Mouse (Mus musculus): ENCODE data around the gene Egln2. TPM values are rescaled to one million over a fixed set of nuclear protein-coding genes. Genes with fewer than 3 reads are reported as not detected.
A peak's percentile ranks its signal among the peaks of the same experiment; 100 is the strongest.

The Egln2 gene
- polyA plus RNA-seq, 1 experiment from 2014 or later: 59.5 TPM

DNA sequence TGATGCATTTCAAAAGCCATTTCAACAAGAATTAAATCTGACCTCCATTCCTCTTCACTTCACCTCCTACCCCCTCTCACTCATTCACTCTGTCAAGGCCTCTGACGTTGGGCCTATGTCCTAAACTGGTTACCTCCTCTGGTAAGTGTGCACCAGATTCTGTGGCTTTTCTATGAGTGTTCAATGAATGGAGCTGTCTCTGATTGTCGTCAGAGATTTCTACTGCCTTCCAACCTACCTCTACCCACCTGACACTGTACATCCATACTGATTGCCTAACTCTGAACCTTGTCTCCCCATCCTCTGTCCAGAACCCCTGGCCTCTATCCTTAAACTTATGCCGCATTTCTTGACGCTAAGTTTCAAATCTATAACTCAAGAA lies 11.3 kb upstream of the Egln2 start:
- DNase-seq (ENCODE audit: low spot score): no peak

DNA sequence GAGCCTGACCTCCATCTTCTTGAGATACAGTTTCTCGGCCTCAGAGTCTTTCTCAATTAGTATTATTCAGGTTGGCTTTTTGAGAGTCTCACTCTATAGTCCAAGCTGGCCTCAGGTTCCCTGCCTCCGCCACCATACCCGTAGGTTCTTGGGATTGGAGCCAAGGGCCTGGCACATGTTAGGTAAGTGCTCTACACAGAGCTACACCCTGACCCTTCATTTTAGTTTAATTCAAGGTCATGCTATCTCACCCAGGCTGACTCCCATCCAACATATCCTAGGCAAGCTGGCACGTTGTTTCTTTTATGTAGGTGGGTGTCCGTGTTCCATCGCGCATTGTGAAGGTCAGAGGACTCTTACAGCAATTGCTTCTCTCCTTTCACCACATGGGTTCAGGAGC lies 8.3 kb upstream of the Egln2 start:
- DNase-seq (ENCODE audit: low spot score): no peak

DNA sequence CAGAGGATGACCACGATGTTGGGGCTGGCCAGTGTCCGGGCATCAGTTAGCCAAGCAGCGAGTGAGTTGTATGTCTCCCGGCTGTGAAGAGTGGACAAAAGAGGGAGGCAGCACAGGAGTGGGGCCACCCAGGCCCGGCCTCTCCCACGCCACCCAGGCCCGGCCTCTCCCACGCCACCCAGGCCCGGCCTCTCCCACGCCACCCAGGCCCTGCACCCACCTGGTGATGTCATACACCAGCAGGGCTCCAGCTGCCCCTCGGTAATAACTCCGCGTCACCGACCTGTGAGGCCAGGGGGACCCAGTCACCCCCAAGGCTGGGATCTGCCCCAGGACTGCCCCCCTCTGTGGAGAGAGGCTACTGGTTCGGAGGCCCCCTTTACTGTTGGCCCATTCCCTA lies 7.9 kb upstream of the Egln2 start:
- DNase-seq (ENCODE audit: low spot score): no peak

DNA sequence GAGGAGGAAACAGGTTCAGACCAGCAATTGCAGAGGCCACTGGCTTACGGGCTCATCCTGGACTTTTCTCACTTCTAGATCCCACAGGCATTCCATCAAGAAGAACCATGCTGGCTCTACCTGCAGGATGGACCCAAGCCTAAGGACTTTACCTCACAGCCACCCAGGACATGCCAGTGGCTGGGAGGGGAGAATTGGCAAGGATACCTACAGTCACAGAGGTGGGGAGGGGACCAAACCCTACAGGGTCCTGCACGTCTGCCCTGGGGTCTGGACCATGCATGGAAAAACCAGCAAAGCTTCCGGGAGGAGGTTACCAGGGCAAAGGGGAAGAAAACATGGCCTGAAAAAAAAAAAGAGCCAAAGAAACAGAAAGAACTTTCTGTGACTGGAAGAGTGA lies 4.4 kb upstream of the Egln2 start:
- DNase-seq (ENCODE audit: low spot score): no peak

DNA sequence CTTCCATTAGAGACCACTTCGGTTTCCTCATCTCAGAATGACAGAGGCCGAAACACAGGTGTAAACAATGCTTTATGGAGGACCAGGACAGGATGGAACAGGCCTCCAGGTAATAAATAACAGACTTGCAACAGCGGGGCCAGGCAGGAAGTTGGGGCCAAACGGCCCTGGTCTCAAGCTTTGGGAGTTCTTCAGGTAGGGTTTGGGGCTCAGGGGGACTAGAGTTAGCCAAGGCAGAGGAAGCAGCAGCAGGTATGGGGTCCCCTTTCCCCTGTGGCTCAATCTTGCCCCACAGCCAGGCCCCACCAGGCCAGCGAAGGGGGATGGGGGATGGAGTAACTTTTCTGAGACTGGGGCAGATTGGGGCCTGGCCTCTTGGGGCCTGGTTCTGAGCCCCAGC lies 1.8 kb upstream of the Egln2 start:
- no peak for DNase-seq (ENCODE audit: low spot score)

DNA sequence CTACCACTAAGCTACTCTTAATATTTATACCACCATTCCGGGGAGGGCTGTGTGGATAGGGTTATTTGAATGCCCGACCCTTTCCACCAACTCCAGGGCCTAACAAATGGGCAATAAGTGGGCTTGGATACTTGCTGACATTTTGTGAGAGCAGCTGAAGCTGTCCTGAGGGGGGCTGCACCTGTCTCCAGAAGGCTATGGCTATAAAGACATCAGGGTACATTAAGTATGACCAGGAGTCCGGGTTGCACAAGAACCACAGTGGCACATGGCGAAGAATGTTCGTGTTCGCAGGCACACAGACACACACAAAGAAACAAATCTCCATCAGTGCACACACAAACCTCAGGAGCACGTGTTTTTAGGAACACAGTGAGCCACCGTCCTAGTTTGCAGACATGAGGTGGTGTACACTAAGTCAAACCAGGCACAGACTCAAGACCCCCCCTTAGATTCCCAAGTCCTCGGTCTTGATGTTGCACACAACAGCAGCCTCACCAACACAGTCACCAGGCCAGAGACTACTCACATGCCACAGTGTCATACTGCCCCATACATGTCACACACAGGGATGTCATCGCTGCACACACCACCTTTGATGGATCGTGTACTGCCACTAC lies 983 bp upstream of the Egln2 start:
- no peak for DNase-seq (ENCODE audit: low spot score)

DNA sequence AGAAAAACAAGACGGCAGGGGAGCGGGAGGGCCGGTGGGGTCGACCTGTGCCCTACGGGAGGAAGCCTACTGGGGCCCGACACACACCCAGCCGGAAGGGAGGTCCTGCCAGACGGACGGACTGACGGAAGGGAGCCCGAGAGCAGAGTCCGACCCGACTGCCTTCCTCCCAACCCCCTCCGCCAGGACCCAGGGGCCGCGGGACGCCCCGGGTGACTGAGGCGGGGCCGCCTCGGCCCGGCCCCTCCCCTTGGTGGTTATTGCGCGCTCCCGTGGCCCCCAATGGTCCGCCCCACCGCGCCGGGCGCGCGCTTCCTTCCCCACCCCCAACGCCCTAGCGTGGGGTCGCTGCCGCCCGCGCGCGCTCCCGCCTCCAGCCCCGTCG lies 381 bp downstream of the Egln2 start:
- DNase-seq (ENCODE audit: low spot score): peak; percentile 87

DNA sequence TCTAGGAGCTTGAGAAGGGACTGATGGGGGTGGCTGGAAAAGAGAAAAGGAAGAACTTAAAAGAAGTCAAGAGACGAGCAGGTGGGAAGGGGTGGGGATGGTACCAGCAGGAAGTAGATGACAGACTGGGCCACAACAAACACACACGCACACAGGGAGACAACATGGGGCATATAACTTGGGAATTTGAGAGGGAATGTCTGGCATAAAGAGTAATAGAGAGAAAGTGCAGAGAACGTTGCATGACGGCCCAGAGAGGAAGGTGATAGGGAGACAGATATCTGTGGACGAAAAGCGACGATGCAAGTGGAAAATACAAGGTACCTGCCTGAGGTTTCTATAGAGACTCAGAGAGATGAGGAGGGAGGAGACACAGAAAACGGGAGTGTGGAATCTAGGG lies 906 bp downstream of the Egln2 start:
- DNase-seq (ENCODE audit: low spot score): peak; percentile 34

DNA sequence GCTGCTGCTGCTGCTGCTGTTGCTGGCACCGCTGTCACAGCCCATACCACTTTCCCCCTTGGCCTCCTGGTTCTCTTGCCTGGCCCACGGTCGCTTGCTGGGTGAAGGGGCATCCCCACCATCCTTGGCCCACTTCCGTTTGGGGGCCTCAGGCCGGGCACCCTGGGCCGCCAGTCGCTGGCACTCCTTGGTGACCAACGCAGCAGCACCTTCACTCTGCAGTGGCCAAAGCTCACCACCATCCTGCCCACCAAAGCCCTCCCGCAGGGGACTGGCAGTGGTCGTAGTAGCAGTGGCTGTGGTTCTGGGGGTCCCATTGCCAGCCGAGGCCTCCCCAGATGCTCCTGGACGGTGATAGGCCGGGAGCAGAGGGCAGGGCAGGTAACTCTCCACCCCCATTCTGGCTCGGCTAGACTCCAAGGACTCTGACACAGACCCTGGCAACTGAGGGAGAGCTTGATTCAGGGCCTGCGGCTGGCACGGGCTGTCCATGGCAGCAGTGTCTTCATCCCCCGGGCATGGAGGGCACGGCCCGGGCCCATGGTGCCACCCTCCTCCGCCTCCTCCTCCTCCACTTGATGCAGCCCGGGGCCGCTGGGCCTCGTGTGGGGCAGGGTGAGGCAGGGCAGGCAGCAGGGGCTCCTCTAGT lies 1.5 kb downstream of the Egln2 start:
- no peak for DNase-seq (ENCODE audit: low spot score)

DNA sequence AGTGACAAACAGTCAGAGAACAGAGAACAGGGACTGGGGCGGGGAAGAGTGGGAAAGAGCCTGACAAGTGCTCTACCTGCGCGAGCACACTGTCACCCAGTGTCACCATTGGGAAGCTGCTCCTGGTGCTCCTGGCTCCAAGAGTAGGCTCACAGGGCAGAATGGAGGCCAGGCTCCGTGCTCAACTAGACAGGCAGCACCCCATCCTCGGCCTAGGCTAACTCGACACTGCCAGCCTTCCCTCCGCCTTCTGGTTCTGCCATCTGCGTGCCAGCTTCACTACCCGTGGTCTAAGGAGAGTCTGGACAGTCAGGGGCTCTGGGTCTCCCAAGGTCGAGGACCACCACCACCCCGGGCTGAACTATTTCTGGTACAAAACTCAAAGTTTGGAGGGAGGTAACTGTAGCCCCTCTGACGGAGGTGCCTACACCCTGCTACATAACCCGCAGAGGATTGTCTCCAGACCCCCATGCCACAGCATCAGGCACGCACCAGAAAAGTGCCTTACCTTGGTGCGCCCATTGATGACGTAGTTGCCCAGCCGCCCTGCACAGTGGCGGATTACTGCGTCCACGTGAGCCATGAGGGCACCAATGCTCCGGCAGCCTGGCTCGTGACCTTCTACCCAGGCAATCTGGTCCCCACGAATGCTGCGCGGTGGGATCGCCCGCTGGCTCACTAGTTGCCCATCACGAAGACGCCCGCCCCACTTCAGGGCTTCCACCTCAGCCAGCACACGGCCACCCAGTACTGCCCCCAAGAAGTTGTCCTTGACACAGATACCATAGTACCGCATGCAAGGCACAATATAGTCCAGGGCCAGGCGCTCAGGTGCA lies 2.3 kb downstream of the Egln2 start:
- DNase-seq (ENCODE audit: low spot score): no peak

DNA sequence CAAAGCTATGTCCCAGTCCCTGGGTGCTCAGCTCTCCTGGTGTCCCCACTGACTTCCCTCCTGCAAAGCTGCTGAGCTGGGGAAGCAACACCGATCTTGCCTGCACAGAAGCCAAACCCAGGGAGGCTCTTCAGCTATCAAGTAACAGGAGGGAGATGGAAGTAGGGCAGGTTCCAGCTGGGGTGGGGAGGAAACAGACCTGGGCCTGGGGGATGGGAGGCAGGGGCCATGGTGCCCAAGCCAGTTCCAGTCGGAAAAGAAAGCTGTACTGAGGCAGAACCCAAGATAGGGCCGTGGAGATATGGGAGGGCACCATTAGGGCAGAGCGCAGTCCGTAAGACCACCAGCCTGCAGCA lies 3.2 kb downstream of the Egln2 start:
- no peak for DNase-seq (ENCODE audit: low spot score)

DNA sequence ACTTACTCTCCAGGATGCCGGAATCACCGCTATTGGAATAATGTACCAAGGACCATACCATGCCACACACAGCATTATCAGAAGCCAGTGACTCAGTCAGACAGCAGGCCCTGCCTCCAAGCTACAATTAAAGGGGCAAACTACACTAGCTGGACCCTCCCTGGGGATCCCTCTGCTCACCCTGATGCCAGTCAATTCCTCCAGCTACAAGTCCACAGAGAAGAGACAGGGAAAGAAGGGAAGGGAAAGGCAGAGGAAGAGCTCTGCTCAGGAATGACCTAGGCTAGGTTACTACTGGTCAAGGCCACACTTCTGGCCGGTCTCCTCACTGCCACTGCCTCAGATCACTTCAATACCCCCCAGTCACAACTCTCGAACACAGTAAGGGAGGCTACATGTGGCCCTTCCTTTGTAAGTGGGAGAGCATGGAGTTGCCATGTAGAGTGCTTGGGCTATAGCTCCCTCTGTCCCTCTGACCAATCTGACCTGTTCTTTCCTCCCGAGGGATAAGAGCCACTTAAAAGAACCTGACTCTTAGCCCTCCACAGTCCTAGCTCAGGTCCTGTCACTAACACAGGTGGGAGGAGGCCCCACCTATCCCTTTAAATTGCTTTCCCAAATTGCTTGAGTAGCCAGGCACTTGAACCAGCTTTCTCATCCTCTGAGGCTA lies 3.7 kb downstream of the Egln2 start:
- no peak for DNase-seq (ENCODE audit: low spot score)

DNA sequence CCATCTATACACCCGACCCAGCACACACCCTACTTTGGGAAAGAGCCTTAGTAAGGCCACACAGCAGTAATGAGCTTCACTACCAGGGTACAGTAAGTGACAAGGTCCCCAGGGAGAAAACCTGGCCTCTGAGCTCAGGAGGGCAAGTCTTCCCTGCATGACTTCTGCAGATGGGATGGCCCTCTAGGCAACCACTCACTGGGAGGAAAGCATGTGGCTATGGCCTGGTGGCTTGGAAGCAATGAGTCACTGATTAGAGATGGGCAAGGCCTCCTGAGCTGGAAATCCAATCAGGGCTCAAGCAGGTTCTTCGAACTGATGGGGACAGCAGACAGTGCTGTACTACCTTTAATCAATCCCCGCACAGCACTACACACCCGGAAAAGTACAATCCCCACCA lies 4.9 kb downstream of the Egln2 start:
- DNase-seq (ENCODE audit: low spot score): no peak

DNA sequence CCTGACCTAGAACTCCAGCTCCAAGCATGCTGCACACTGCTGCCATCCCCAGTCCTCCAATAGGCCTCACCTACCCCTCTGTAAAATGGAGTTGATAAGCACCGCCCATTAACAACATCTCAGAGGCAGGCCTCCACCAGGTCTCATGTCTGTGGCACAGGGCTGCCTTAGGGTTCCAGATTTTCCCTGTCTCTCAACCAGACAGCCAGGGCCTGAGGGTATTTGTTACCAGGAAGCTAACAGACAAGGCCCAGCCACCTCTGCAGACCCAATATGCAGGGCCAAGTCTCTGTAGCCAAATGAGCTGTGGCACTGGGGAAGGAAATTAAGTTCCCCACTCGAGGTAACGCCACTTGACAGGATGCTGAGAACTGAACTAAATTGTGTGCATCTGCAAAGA lies 5.7 kb downstream of the Egln2 start:
- no peak for DNase-seq (ENCODE audit: low spot score)

DNA sequence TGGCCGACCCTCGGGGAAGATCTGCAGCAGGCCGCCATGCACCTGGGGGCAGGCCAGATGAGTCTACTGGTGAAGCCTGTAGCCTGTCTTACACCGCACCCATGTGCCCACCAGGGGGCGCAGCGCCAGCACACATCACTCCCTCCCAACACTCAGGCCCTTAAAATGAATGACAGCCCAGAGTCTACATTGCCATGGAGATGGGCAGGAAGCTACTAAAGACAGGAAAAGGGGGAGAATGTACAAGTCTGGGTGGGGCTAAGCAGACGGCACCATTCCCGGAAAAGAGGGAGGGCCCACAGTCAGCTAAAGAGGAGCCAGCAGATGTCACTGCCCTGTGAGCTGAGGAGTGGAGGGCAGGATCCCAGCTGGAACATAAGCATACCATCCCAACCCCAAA lies 6.7 kb downstream of the Egln2 start:
- peak; percentile 90 for DNase-seq (ENCODE audit: low spot score)

DNA sequence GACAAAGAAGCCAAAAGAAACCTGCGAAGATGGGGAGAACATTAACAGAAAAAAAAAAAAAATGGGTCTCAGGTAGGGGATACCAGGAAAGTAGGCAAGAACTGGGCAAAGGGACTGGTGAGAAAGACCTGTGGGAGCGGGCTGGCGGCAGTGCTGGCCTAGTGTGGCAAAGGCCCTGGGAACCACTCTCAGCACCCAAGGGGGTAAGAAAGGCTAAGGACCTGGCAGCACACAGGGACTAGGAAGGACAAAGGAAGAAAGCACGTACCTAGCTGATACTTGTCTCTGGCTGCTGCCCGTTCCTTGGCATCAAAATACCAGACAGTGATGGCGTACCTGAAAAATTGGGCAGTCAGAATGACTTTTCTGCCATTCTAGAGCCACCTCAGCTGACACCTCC lies 7.3 kb downstream of the Egln2 start:
- DNase-seq (ENCODE audit: low spot score): no peak

DNA sequence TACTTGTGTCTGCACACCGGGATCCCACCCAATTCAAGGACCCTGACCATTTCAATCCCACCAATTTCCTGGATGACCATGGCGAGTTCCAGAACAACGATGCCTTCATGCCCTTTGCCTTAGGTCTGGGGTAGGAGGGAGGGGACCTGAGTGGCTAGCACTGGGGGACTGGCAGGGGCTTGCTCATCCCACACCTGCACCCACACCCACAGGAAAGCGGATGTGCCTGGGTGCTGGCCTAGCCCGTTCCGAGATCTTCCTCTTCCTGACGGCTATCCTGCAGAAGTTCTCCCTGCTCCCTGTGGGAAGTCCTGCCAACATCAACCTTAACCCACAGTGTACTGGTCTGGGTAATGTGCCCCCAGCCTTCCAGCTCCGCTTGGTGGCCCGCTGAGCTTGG lies 8.4 kb downstream of the Egln2 start:
- no peak for DNase-seq (ENCODE audit: low spot score)

DNA sequence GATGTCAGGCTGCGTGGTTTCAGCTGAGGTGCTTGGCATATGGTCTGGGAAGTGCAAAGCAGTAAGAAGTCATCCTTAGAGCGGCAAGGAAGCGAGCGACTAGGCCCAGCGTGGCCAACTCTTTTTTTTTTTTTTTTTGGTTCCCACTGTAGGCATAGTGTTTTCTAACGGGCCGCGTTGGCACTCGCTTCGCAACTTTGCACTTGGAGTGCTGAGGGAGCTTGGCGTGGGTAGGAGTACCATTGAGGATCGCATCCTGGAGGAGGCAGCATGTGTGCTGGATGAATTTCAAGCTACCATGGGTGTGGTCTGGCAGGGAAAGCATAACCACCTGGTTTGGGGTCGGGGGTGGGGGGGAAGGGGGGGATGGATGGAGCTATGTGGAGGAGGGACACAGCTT lies 10.6 kb downstream of the Egln2 start:
- DNase-seq (ENCODE audit: low spot score): no peak

DNA sequence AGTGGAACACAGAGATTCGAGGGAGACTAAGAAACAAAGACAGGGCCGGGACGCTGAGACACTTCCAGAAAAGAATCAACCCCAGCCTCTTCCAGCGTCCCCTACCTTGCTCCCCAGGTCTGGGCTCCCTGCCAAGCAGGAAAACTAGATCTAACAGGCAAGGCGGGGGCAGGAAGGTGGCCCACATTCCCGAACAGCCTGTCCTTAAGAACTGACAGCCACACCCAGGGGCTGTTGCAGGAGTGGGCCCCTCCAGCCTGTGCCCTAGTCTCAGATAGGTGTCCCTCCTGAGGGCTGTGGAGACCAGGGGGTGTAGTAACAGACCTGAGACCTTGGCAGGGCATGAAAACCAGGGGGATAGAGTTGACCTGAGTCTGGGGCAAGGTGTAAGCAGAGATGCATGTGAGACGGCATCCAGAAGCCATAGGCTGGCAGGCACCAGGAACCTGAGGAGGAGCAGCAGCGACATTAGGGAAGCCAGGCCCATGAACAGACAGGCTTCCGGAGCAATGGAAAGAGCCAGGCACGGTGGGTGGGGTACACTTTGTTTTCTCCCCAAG lies 13.3 kb downstream of the Egln2 start, which contains the start of gene Cyp2t4:
TSS of gene Cyp2t4 (plus strand) at position 510 of the 560 bp plus-strand sequence.
- DNase-seq (ENCODE audit: low spot score): no peak

DNA sequence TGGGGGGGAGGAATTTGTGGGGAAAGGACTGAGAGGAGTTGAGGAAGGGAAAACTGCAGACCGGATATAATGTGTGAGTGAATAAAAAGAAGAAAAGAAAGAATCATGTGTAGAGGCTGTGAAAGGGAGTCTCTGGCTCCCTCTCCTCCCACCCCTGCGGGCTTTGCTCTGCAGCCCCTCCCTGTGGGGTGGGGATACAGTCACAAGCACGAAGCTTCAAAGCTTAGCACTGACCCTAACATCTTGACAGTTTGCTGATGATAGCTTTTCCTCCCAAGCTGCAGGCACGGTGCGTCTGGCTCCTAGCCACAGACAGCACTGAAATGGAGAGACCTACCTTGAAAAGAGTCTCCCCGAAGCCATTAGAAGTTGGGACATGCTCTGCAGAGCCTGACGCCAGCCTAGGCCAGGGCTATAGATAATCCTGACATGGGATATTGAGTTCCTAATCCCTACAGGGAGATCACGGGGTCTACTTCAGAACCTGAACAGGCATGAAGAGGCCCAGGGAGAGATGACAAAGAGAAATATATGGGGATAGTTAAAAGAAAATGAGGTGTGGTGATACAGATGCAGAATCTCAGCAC lies 30.1 kb downstream of the Egln2 start:
- DNase-seq (ENCODE audit: low spot score): no peak

DNA sequence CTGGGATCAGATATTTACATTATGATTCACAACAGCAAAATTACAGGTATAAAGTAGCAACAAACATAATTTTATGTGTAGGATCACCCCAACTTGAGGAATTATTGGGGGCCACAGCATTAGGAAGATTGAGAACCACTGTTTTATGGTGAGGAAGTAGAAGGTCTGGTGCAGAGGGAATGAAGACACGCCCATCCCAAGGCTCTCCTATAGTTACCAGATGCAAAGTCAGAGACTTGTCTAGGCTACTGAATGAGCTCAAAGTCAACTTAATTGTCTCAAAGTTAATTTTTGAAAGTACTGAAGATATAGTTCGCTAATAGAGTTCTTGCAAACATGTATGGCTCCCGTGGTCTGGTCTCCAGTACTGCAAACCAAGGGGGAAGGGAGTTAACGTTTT lies 32.8 kb downstream of the Egln2 start:
- DNase-seq (ENCODE audit: low spot score): no peak

DNA sequence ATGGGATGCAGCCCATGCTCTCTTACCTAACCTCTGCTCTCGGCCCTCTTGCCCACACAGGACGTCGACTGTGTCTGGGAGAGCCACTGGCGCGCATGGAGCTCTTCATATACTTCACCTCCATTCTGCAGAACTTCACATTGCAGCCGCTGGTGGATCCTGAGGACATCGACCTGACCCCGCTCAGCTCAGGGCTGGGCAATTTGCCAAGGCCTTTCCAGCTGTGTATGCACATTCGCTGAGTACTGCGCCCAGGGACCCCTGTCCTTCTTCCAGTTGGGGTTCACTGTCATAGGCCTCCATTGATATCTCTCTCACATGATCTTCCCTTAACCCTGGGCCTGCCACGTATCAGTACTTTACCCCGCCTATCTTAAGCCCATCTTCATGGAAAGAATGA lies 33.4 kb downstream of the Egln2 start:
- no peak for DNase-seq (ENCODE audit: low spot score)
